Mouse (Mus musculus): ENCODE data around the gene Tet3.

Tet3 gene

DNA sequence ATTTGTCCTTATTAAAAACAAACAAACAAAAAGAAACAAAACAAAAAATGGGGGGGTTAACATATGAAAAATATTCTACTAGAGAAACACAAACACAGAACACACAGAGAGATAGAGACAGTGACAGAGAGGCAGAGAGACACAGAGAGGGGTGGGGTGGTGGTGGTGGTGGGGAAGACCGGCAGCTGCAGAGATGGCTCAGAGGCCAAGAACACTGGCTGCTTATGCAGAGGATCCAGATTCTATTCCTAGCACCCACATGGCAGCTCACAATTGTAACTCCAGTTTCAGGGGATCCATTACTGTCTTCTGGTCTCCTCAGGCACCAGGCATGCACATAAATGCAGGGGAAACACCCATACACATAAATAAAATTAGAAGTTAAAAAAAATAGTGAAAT, 45.2 kb downstream of the Tet3 start:
- no peak for DNase-seq (ENCODE audit: low spot score)

DNA sequence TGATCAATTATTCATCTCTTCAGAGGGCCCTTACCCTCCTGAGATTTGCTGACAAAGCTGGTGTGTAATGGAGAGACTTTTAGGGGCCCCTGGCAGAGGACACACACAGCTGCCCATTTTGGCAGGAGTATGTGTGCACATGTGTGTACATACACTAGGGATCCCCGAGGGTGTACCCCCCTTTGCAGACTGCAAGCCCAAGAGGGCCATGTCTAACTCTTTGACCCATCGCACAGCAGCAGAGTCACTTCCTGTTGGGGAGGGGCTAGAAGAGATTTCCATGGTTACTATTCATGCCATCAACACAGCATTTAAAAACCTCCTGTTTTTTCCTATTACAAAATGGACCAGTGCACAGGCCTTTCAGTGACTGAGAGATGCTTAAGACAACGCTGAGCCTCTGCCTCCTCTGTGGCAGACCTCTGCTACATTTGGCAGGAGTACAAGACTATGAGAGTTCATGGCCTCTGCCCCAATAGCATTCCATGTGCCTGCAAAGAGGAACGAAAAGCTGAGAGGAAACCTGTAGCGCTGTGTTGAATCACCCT, 46.0 kb downstream of the Tet3 start:
- no peak for DNase-seq (ENCODE audit: low spot score)

DNA sequence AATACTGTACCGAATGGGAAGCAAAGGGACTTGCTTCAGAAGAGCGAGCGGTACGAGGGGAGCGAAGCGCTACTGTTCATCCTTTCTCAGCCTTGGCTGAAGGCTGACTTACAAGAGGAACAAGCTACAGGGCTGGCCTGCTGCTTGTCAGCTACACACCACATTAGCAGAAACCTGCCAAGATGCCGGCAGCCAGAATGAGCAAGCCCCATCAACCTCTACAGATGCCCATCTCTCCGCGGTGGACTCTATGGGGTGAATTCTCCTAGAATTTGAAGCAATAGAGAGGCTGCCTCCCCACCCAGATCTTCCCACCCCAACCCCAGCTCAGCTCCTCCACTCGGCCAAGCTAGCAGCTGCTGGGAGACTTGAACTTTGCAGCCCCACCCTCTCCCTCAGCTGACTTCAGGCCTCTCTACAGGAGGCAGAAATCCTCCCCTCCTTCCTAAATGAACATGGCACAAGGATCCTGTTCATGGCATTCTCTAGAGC, 46.5 kb downstream of the Tet3 start:
- no peak for DNase-seq (ENCODE audit: low spot score)

DNA sequence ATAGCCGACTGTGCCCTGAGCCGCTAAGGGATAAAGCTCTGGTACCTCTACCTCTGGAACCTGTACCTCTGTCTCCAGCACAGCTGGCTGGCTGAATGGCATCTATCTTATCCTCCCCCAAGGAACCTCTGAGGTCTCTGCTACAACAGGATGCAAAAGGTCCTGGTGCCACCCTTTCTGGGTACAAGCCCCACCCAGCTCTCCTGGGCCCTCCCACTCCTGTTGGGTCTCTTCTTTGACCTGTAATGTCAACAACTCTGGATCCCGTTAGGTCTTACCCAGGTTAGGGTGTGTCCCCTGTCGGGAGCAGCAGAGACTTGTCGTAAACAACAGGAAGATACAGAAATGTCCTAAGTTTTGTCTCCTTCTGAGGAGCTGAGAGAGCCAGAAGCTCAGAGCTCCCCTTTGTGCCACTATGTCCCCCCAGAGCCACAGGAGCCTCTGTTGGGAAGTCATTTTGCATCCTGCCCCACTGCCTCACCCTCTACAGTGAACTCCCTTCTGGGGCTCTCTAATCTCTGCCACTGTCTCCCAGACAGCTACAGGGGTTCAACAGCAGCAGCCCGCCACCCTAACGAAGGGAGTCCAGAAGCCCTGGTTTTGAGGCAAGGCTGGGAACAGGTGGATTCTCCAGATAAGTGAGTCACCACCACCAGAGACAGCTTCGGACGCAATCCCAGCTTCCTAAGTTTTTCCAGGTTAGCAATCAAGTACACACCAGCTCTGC, 47.1 kb downstream of the Tet3 start:
- DNase-seq (ENCODE audit: low spot score): no peak

- DNase-seq (ENCODE audit: low spot score): no peak
Observed at GRCm38 (mm10) chr6:83410046-83410706, 48.7 kb downstream of the Tet3 start.

- DNase-seq (ENCODE audit: low spot score): no peak
Observed at GRCm38 (mm10) chr6:83408510-83408909, 50.4 kb downstream of the Tet3 start.

GRCm38 (mm10) chr6:83405511-83406064, 53.3 kb downstream of the Tet3 start:
- DNase-seq (ENCODE audit: low spot score): no peak

GRCm38 (mm10) chr6:83404571-83404970, 54.3 kb downstream of the Tet3 start:
- no peak for DNase-seq (ENCODE audit: low spot score)

DNA sequence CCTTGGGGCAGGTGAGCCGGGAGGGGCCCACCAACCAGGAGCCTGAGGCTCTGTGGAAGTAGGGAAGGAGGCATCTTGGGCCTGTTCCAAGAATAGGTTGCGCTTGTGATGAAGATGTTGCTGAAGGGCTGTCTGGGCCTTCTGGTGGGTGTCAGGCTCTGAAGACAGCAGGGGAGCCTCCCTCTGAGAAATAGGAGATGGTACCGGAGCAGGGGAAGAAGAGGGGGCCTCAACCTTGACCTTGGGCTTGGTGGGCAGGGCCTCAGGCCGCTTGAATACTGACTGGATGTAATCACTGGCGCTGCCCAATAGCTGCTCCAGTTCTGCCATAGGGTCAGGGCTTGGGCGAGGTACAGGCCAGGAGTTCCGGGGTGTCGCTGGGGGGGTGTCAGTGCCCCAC, 55.4 kb downstream of the Tet3 start:
- no peak for DNase-seq (ENCODE audit: low spot score)

- no peak for DNase-seq (ENCODE audit: low spot score)
Observed at GRCm38 (mm10) chr6:83399790-83400189, 59.1 kb downstream of the Tet3 start.

- DNase-seq (ENCODE audit: low spot score): no peak
Observed at GRCm38 (mm10) chr6:83397728-83398127, 61.2 kb downstream of the Tet3 start.

- no peak for DNase-seq (ENCODE audit: low spot score)
Observed at GRCm38 (mm10) chr6:83396711-83397110, 62.2 kb downstream of the Tet3 start.

GRCm38 (mm10) chr6:83395544-83396229, 63.2 kb downstream of the Tet3 start:
- no peak for DNase-seq (ENCODE audit: low spot score)

- no peak for DNase-seq (ENCODE audit: low spot score)
Observed at GRCm38 (mm10) chr6:83394122-83394521, 64.8 kb downstream of the Tet3 start.

GRCm38 (mm10) chr6:83392166-83392780, 66.6 kb downstream of the Tet3 start:
- DNase-seq (ENCODE audit: low spot score): no peak

GRCm38 (mm10) chr6:83385569-83386090, 73.3 kb downstream of the Tet3 start:
- DNase-seq (ENCODE audit: low spot score): no peak

GRCm38 (mm10) chr6:83381510-83382491, 77.1 kb downstream of the Tet3 start:
- no peak for DNase-seq (ENCODE audit: low spot score)

DNA sequence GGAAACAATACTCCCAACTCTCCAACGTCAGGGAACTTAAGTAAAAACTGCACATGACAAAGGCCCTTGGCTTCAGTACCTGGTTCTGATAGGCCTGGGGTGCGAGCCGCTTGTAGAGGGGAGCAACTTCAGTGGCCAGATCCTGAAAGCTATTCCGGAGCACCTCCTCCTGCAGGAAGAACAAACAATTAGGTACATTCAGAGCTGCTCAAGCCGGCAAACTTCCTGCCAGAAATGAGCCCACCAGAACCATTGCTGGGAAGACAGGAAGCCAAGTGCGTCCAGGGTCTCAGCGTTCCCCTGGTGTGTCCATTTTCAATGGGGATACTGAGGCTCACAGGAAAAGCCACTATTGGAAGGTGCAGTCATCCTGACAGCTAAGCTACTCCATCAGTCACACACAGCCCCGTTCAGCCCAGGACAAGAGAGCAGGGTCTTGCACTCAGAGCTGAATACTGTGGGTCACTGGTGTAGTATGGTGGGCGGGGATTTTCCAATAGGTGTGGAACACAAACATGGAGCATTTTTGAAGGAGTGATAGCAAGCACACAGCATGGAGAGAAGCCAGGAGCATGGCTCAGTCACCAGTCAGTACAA, 85.1 kb downstream of the Tet3 start:
- no peak for DNase-seq (ENCODE audit: low spot score)

GRCm38 (mm10) chr6:83371350-83371749, 87.5 kb downstream of the Tet3 start:
- DNase-seq (ENCODE audit: low spot score): no peak
